8 mouse cellular contexts compared by ENCODE assay signal in the genomic region with DNA sequence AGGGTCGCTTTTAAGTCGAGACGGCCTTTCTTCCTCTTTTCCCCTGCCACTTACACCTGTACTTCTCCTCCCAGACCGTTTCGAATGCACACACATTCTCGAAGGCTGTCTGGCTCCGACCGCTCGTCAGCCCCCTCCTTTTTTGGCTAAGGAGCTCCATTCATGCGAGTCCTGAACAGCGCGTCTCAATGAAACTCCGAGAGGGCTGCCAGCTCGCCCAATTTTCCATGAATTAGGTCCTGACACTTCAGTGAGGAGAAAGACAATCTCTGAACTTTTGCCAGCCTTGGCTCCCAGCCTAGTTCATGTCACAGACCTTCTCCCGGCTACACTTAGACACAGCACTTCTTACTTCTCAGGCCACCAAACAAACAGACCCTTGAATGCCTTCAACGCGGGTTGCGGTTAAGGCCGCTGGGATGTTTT.
A peak's percentile ranks its signal among the peaks of the same experiment; 100 is the strongest.
DNase-seq lines count a peak whose midpoint lies in the region; TF ChIP-seq lines count a peak whose summit lies in the region.

No protein-coding gene starts in this region.

- no peak for TF ChIP-seq CTCF in layer of hippocampus, adult 2 months (conservative IDR thresholded peaks at IDR 0.05)

- no peak overlapping the region for H3K4me3 ChIP-seq in layer of hippocampus, adult 2 months

- DNase-seq in adrenal gland, adult (ENCODE audit: inconsistent age in 2 of 2, low spot score in 1 of 2) = peak; percentile 82 to 94
- peak; percentile 57 for DNase-seq in cerebellum, adult 9-11 months
- DNase-seq in frontal cortex, postnatal 10 days (ENCODE audit: low spot score in 2 of 2) = peak; percentile 80 to 85
- peak; percentile 93 for DNase-seq in heart, postnatal 4 days
- peak; percentile 71 to 86 for DNase-seq in layer of hippocampus, adult 2 months (ENCODE audit: low spot score in 2 of 2)
- peak; percentile 92 for DNase-seq in lung, postnatal 10 days
- DNase-seq in right cerebral cortex, adult 18-20 months = peak; percentile 76
- DNase-seq in thymus, adult 18-20 months = no peak

- H3K27ac ChIP-seq in layer of hippocampus, adult 2 months = no peak overlapping the region

Comparison
In these comparisons a context has a peak if more than half of its experiments do, and no peak if none do; other contexts are left out.
1. DNase-seq: peak in adrenal gland, adult (2 of 2), cerebellum, adult 9-11 months (single experiment), frontal cortex, postnatal 10 days (2 of 2), heart, postnatal 4 days (single experiment), layer of hippocampus, adult 2 months (2 of 2), lung, postnatal 10 days (single experiment) and right cerebral cortex, adult 18-20 months (single experiment); none in thymus, adult 18-20 months (0 of 2).